Mouse (Mus musculus): ENCODE data around the gene Tgfbr3. TPM values are rescaled to one million over a fixed set of nuclear protein-coding genes. Genes with fewer than 3 reads are reported as not detected.
A peak's percentile ranks its signal among the peaks of the same experiment; 100 is the strongest.

The Tgfbr3 gene
- total RNA-seq, 2 experiments from 2014 or later: 7.8 to 9.9 TPM

DNA sequence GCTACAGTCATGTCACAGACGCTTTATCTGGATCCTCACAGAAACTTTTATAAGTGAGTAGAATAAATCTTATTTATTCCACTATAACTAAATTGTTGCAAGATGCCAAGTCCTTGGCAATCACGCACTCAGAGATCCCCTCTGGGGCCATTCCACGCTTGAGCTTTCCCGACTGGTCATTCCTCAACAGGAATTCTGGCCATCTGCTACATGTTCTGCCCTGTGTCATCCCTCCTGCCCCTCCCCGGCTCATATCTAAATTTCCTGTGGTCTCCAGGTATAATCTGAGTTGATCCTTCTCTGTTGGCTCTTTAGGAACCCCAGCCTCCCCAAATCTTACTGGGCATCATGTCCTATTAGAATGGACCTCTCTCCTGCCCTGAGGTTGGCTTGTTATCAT lies 68.5 kb downstream of the Tgfbr3 start:
- DNase-seq (ENCODE audit: low spot score in 2 of 2): no peak
- intact Hi-C loops (cut with DNase I): no loop called here

DNA sequence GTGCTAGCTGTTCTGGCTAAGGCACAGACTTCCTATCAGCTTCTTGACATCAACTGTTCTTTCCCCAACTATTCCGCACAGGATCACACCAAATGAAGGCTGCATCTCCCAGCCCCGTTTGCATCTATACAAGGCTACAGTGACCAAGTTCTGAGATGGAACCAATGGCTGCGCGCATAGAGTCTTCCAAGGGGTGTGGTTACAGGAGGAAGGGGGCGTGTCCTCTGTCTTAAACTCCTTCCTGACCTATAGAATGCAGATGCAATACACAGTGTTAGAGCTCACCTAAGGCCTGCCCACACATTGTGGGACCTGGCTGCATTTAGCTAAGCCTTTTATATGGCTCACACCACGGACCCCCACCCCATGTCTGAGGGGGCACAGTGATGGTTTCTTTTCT lies 69.5 kb downstream of the Tgfbr3 start:
- intact Hi-C loops (cut with DNase I): no loop called here
- DNase-seq (ENCODE audit: low spot score in 2 of 2): no peak

DNA sequence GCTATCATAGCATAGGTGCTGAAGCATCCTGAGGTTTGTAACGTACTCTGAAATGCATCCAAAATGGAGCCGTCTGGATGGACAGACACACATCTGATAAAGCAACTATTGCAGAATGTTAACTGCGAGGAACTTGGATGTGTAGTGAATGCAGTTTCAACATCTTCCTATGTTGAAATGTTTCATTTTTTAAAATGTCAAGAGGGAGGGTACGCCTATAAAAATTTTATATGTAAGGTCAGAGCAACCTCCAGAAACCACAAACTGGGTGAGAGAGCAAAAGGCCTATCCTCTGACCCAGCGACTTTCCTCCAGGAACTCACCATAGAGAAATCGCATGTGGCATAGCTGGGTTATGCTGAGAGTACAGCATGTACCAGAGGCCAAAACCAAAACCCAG lies 70.1 kb downstream of the Tgfbr3 start:
- no peak for DNase-seq (ENCODE audit: low spot score in 2 of 2)
- intact Hi-C loops (cut with DNase I): no loop called here

DNA sequence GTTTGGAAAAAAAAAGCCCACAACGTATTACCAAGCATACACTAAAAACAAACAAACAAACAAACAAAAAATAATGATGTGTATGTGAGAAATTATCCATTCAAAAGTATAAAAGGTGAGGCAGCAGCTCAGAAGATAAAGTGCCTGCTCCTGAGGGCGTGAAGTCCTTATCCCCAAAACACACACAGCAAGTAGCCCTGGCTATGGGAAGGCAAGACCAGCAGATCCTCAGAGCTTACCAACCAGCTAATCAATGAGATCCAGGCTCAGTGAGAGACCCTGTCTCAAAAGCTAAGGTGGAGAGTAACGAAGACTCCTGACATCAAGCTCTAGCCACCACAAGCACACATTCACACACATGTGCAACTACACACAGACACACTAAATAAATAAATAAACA lies 70.8 kb downstream of the Tgfbr3 start:
- intact Hi-C loops (cut with DNase I): no loop called here
- no peak for DNase-seq (ENCODE audit: low spot score in 2 of 2)

DNA sequence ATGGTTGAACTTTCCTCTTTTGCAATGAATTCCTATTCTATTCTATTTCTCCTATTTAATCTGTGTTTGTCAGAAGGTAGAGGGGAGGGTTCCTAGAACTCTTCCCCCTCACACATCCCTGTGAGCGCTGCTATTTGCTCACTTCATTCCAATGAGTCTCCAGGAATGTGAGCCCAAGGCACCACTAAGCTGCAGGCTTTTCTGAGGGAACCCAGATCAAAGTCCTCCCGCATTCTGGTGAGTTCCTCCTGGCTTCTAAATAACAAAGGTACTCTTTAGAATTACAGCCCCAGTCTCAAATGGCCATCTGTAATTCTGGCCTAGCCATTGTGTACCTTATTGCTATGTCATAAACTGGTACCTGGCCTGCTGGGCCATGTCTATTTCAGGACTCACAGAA lies 72.3 kb downstream of the Tgfbr3 start:
- DNase-seq (ENCODE audit: low spot score in 2 of 2): no peak
- intact Hi-C loops (cut with DNase I): no loop called here

DNA sequence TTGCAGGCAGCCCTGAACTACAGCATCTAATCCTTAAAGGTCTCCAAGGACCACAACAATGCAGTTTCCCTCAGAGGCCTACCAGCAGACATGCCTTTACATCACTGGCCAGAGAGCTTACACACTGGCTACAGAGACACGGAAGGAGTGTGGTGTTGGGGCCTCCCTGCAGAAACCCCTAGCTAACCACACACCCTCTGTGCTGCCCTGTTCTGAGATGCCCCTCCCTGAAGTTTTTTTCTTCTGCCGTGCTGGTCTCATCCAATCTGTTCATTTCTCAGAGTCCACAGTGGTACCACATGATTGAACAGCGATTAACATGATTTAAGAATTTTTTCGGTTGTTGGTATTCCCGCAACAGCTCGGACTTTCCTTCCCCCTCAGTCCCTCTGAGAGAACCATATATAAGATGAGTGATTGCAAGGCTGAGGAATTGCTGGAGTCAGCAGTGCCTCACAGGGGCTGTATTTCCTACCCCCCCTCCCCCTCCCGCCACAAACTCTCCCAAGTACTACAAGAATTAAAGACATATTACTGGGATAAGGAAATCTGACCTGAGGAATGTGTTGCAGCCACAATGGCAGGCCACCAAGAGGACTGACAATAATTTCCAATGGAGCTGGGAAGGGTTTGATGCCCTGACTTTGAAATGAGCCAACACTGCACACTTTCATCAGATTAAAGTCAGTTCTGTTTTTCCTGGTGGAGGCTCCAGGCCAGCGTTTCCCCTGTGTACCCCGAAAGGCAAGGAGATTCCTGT lies 75.9 kb downstream of the Tgfbr3 start:
- intact Hi-C loops (cut with DNase I): no loop called here
- DNase-seq (ENCODE audit: low spot score in 2 of 2): no peak

DNA sequence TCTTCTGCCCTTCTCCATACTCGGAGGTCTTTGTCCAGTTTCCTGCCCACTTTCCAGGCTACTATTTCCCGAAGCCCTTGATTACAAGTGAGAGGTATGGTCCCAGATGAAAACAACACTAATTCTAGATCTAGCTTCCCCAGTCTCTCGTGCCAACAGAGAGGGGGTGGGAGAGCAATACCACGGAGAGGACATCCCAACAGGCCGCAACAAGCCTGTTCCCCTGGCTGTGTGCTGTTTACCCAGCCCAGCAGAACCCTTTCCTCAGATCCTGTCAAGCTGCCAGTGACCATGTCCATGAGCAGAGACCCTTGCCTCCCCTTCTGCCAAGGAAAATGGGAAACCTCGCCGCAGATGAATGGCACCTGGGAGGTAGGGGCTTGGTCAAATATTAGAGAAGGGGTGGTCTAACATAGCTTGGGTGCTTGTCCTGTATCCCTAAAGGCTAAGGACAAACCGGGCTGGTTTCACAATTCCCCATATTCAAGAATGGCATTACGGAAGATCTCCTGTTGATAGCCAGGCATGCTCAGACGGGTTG lies 77.5 kb downstream of the Tgfbr3 start:
- intact Hi-C loops (cut with DNase I): no loop called here
- no peak for DNase-seq (ENCODE audit: low spot score in 2 of 2)

DNA sequence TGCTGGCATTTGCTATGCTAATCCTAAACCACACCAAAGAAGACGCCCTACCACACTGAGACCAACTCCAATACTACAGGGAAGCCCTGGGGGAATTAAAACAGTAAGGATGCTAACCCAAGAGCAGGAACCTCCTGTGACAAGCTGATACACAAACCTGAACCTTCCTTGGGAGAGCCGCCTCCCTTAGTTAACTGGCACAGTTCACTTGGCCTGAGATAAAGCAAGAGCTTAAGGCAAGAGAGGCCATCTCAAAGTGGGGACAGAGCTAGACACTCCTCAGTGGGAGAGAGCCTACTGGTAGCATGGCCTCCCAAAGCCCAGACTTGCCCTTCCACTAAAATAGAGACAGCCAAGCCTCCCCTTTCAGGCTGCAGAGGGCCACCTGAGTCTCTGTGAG lies 79.4 kb downstream of the Tgfbr3 start:
- intact Hi-C loops (cut with DNase I): no loop called here
- no peak for DNase-seq (ENCODE audit: low spot score in 2 of 2)

DNA sequence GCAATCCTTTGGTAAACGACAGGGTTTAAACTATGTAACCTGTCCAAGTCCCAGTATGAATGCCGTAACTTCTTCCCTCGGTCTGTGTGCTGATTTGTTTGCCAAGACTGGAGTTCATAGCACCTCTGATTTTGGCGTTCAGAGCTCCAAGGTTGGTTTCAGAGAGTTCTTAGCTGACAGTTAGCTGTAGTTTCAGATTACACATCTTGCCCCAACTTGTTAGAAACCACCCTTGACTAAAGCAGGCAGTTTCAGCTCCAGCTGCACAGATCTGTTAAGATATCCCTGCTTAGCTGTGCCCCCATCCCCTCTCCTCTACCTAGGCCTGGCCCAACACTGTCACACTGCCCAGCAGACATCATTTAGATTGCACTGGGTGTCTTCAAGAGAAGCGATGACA lies 81.5 kb downstream of the Tgfbr3 start:
- DNase-seq (ENCODE audit: low spot score in 2 of 2): no peak
- intact Hi-C loops (cut with DNase I): no loop called here

DNA sequence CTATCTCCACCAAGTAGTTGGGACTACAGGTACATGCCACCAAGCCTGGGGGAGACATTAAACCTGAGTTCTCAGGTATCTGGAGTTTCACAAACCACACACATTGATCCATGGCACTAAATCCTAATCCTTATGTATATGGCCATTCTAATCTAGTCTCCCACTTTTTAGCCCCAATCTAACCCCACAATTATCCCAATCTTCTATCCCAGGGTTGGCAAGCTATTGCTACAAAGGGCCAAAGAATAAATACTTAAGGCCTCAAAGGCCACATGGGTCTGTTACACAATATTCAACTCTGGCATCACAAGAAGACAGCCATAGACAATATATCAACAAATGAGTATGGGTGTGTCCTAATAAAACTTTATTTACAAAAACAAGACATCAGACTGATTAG lies 85.1 kb downstream of the Tgfbr3 start:
- intact Hi-C loops (cut with DNase I): no loop called here
- no peak for DNase-seq (ENCODE audit: low spot score in 2 of 2)

DNA sequence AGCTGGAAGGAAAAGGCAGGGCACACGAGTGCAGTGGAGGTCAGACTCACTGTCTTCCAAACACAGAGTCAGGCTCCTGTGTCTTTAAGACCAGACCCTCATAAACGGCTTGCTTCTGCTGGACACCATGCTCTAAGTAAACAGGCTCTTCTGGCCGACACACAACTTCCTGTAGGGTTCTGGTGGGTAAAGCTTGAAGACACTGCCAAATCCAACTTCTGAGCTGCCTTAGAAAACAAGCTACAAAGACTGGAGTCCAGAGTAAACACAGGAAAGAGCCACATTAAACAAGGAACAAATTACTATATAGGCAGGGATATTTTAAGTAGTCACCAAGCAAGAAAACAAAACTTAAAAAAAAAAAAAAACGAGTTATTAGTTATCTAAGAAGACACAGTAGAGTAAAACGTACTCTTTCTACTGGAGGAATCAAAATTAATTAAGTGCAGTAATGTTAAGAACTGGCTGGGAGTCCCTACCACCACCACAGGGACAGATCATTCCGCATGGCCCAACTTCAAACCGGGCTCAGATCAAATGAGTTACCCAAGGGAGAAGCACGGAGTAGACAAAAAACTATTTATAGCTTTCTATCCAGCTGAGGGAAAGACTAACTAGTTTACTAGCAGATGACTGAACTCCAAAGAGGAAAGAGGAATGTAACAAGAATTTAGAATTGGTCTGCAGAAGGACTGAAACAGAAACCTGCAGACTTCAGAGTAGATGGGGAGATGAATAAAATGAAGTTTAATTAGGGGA lies 86.4 kb downstream of the Tgfbr3 start:
- no peak for DNase-seq (ENCODE audit: low spot score in 2 of 2)
- intact Hi-C loops (cut with DNase I): no loop called here

DNA sequence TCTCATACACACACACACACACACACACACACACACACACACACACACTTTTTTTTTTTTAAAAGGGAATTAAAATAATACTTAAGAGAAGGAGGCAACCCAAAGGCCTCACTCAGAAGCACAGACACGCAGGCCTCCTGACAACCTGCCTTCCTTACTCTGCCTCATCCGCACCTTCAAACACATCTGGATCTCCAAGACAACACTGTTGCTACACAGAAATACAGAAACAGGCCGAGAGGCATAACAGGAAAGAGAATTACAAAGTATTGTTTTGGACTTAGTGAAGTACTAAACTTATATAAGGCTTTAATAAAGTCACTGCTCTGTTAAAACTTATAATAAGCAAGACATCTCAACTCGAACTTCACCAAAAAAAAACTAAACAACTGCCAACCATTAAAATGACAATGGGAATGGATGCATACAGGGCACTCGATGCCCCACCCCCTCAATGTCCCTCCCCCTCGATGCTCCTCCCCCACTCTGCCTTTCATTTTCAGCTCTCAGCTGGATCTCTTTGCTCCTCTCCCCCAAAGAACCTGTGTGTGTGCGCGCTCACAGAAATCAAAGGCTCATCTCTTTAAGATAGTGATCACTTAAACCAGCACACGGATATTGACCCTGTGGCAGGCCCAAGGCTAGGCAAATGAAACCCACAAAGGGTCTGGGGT lies 87.8 kb downstream of the Tgfbr3 start:
- intact Hi-C loops (cut with DNase I): no loop called here
- DNase-seq (ENCODE audit: low spot score in 2 of 2): no peak

DNA sequence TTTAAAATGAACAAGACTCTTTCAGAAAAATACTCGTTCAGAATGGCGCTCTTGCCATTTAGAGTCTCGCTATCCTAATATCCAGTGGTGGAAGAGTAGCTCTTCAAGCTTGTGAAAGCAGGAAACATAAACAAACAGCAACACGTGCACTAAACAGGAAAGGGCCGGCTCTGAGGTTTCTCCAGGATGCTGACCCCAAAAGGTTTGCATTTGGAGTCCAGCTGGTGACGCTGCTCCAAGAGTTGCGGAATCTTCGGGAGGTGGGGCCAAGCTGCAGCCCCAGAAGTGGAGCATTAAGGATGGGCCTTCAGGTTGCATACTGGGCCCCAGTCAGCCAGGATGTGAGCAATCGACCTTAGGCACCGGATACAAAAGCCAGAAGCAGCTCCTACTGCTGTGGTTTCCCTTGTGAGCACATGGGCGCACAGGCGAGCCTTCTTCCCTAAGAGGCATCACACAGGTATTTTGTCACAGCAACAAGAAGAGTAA lies 88.5 kb downstream of the Tgfbr3 start:
- intact Hi-C loops (cut with DNase I): no loop called here
- no peak for DNase-seq (ENCODE audit: low spot score in 2 of 2)

DNA sequence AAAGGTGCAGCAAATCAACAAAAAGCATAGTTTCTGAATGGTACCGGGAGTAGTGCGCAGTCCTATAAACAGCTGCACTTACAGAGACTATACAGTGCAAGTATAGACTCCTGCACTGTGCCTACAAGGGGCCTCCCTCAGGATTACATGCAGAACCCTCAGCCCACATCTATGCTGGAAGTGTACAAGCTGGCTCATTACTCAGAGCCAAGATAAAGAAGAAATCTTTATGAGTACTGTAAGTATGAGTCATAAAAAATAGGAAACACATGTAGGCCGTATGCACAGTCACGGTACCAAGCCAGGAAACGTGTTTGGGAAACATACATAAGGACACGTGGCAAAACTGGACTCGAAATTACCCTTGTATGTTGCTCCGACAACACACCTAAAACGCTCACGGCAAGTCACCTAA lies 89.2 kb downstream of the Tgfbr3 start:
- intact Hi-C loops (cut with DNase I): no loop called here
- DNase-seq (ENCODE audit: low spot score in 2 of 2): peak; percentile 42 to 56

DNA sequence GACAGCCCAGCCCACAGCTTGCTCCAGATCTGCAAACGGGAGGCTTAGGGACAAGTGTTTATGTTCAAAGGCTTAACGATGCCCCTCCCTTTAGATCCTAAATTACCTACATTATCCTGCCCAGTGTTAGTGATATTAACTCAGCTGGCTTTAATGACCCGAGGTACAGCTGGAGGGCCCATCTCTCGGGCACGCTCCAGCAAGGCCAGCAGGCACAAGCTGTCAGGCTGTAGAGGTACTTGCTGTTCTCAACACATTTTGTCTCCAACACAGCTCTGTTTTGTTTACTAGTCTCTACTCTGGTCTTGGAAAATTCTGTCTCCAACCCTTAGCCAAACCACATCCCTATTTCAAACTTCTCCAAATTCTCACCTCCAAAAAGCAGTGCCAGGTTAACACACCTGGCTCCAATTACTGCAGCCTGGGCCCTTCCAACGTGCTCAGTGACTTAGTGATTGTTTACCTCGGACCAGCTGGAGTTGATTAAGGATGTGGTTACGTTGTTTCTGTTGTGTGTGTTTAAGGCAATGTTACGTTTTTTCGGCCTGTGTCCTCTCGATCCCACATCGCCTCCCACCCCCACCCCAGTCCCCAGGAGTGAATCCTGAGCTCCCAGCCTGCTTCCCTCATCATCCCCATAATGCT lies 93.6 kb downstream of the Tgfbr3 start:
- no peak for DNase-seq (ENCODE audit: low spot score in 2 of 2)

DNA sequence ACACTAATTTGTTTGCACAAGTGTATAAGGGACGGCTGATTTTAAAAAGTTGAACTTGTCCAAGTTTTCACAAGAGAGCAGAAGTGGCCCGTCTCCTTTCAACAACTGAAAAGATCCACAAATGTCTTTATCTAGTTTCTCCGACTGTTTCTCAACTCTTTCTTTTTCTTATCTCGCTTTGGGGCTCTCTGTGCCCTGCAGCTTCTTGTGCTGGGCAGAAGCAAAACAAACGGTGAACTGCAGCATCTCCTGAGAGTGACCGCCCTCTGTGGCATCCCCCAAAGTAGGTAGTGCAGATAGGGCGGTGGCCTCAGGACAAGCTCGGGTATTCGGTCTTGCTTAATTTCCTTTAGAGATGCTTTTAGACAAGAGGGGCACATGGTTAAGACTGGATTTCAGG lies 96.3 kb downstream of the Tgfbr3 start:
- intact Hi-C loops (cut with DNase I): no loop called here
- no peak for DNase-seq (ENCODE audit: low spot score in 2 of 2)

More for the DNA sequence above, 93.6 kb downstream of the Tgfbr3 start:
- intact Hi-C loops (cut with DNase I): no loop called here

DNA sequence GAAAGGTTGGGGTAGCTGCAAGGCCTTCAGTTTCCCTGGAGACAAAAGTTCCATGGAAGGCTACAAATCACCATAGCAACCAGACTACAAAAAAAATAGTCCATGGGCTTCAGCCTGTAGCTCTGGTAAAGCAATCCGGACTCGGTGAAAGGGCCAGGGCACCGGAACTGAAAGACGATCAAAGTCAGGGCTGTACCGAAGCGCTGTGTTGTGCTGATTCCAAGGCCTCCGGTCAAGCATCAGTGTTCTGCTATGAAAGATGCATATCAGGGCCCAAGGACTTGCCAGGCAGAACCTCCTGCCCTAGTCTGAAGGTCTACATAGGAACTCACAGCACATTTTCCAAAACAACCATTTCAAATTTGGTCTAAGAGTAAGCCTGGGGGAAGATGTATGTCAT lies 97.1 kb downstream of the Tgfbr3 start:
- DNase-seq (ENCODE audit: low spot score in 2 of 2): no peak
- intact Hi-C loops (cut with DNase I): no loop called here

DNA sequence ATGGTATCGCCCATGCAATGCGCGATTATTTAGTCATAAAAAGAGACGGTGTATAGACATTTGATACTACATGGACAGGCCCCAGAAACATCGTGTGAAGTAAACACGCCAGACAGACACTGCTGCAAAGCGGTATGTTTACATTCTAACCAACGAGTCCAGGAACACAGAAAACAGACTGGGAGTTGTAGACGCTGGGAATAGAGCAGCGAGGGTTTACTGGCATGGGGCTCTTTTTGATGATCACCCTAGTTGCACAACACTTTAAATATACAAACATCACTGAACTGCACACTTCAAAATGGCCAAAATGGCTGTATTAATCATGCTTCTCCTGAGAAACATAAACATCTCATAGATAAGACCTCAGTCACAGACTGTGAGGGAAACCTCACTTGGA lies 100.9 kb downstream of the Tgfbr3 start:
- no peak for DNase-seq (ENCODE audit: low spot score in 2 of 2)
- intact Hi-C loops (cut with DNase I): no loop called here

DNA sequence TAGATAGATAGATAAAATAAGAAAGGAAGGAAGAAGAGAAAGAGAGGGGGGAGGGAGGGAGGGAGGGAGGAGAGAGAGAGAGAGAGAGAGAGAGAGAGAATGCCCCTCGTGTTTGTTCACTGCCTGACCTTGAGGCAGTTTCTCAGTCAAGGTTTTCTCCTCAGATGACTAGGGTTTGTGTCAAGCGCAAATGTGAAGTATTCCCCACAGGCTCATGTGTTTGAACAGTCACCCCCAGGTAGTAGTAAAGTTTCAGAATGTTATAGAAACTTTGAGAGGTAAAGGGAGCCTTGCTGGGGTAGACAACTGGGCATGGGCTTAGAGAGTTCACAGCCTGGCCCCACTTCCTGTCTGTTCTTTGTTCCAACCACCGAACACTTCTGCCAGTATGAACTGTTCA lies 103.2 kb downstream of the Tgfbr3 start:
- no peak for DNase-seq (ENCODE audit: low spot score in 2 of 2)
- intact Hi-C loops (cut with DNase I): no loop called here
